Mouse (Mus musculus) liver, embryonic 14.5 days (tissue): ENCODE data around the gene Plekhf1. TPM values are rescaled to one million over a fixed set of nuclear protein-coding genes. Genes with fewer than 3 reads are reported as not detected.

Experiments used
- ATAC-seq: fragments of 200-750 bp; cut with Nextera tagmentation; 2 replicates; pipeline ENCODE4 v1.8.0; 2017; ENCODE audit warnings: moderate number of reproducible peaks, mild to moderate bottlenecking, moderate library complexity; ENCODE audit not compliant: insufficient read depth
- DNase-seq, 3 experiments: peaks; one replicate each; pipeline ENCODE4 v3.0.0-alpha.2; 2012 to 2013; ENCODE audit warnings: low read depth in 3 of 3, low spot score in 3 of 3
- H3K27ac ChIP-seq: fragments of 300-500 bp; sonication (generic); 2 replicates; pipeline ENCODE4 v1.5.1; 2014; ENCODE audit warnings: moderate library complexity, mild to moderate bottlenecking, control low read depth, inconsistent platforms
- H3K27me3 ChIP-seq: fragments of 300-500 bp; sonication (generic); 2 replicates; pipeline ENCODE4 v1.6.1; 2014; ENCODE audit warnings: mild to moderate bottlenecking, low read length, moderate library complexity; ENCODE audit not compliant: control insufficient read depth, insufficient read depth
- H3K36me3 ChIP-seq: fragments of 300-500 bp; sonication (generic); replicated peaks from 2 replicates; pipeline ENCODE4 v1.6.1; 2014; ENCODE audit warnings: low read depth; ENCODE audit not compliant: control insufficient read depth, insufficient read depth
- H3K4me1 ChIP-seq, 2 experiments: fragments of 200-500 bp in 1 of 2; fragments of 300-500 bp in 1 of 2; sonication (generic) in 1 of 2; replicated peaks; 2 replicates each; pipeline ENCODE4 v1.6.1; 2012 to 2014; ENCODE audit warnings: antibody characterized with exemption in 1 of 2, inconsistent platforms in 1 of 2, low read length in 1 of 2; ENCODE audit not compliant: control insufficient read depth in 2 of 2, insufficient read depth in 2 of 2
- H3K4me2 ChIP-seq: fragments of 300-500 bp; sonication (generic); 2 replicates; pipeline ENCODE4 v1.6.1; 2014; ENCODE audit warnings: low read depth, mild to moderate bottlenecking, control low read depth, moderate library complexity
- H3K4me3 ChIP-seq, 2 experiments: fragments of 200-500 bp in 1 of 2; fragments of 300-500 bp in 1 of 2; sonication (generic) in 1 of 2; 2 replicates each; pipeline ENCODE4 v1.5.1; 2012 to 2014; ENCODE audit warnings: low read depth in 2 of 2, low read length in 2 of 2, mild to moderate bottlenecking in 2 of 2, control low read depth in 1 of 2, inconsistent platforms in 1 of 2, moderate library complexity in 1 of 2; ENCODE audit not compliant: insufficient read depth in 1 of 2
- H3K9ac ChIP-seq: fragments of 300-500 bp; sonication (generic); replicated peaks from 2 replicates; pipeline ENCODE4 v1.6.1; 2014; ENCODE audit warnings: mild to moderate bottlenecking, control low read depth, moderate library complexity
- H3K9me3 ChIP-seq: fragments of 300-500 bp; sonication (generic); 2 replicates; pipeline ENCODE4 v1.6.1; 2016; ENCODE audit warnings: low read length, mixed read lengths; ENCODE audit not compliant: control insufficient read depth
- CTCF ChIP-seq: IDR thresholded peaks from 2 replicates; pipeline ENCODE4 v1.5.1; 2016; ENCODE audit warnings: antibody characterized with exemption, low read depth, control low read depth
- EP300 ChIP-seq: IDR thresholded peaks from 2 replicates; pipeline ENCODE4 v1.6.1; 2016; ENCODE audit warnings: antibody characterized with exemption, low read depth
- WGBS: fragments of 180-500 bp; shearing (Covaris S2); extraction: QIAGEN DNeasy Blood & Tissue Kit; methylation state at CpG from one replicate; pipeline ENCODE4 v1.1.7; 2014; ENCODE audit not compliant: insufficient replicate concordance; 5-methylcytosine and 5-hydroxymethylcytosine counted together
- polyA plus RNA-seq, 2 experiments: library from polyadenylated mRNA; depleted of rRNA in 1 of 2; stranded (reverse) in 1 of 2; unstranded in 1 of 2; fragments of >200 nt; fragmentation: Nextera tagmentation in 1 of 2; extraction: Ambion mirVana in 1 of 2; gene quantifications; 2 replicates each; pipeline versions ENCODE4 v1.2.1 to v1.2.3; 2012 to 2014

Plekhf1 gene
- polyA plus RNA-seq, 2 experiments = 0.26 to 0.37 TPM

DNA sequence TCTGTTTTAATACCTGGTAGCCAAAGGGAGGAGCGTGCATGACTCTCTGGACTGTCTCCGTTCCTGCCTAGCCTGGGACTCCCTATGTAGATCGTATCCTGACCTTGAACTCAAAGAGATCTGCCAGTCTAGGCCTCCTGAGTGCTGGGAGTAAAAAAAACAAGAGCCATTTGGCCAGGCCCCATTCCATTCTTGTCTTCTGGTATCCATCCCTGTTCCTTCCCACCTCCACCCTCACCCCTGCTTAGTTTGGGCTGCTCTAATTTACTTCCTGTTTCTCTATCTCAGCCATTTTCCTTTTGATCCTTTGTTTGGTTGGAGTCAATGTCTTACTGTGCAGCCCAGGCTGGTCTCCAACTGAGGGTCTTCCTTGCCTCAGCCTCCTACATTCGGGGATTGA is 14.6 kb upstream of the Plekhf1 start:
- H3K4me2 ChIP-seq = no peak overlapping the region
- TF ChIP-seq CTCF (no peak), EP300 (no peak)
- H3K4me3 ChIP-seq = no peak overlapping the region
- H3K9ac ChIP-seq = no peak overlapping the region
- H3K27me3 ChIP-seq = no peaks in the 10 kb centered on the region
- H3K9me3 ChIP-seq = no peaks in the 10 kb centered on the region
- no peak overlapping the region for H3K27ac ChIP-seq
- no peak for ATAC-seq
- 66% methylated on average over 4 of the region's 4 CpGs for WGBS
- no peaks in the 10 kb centered on the region for H3K36me3 ChIP-seq
- H3K4me1 ChIP-seq = no peaks in the 10 kb centered on the region
- DNase-seq = no peak

DNA sequence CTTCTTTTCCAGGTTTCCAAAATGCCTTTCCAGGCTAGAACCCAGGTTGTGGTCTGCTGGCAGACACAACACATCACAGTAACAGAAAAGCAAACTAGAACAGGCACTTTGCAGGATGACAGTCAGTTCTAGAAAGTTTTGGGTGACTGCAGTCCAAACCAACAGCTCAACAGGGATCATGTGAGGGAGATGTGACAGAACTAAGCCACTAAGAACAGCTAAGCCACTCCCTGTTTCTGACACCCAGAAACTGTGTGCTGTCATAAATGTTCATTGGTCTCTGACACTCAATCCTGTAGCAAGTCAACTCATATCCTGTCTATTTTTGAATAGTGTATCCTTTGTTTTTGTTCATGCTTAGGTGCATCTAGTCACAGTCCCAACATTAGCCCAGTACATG is 9.3 kb upstream of the Plekhf1 start:
- ATAC-seq (no peak), DNase-seq (no peak)
- TF ChIP-seq EP300 (no peak), CTCF (no peak)
- no peak overlapping the region for H3K4me2 ChIP-seq
- H3K4me1 ChIP-seq = no peaks in the 10 kb centered on the region
- no peak overlapping the region for H3K27ac ChIP-seq
- H3K27me3 ChIP-seq = no peaks in the 10 kb centered on the region
- no peak overlapping the region for H3K4me3 ChIP-seq
- no peaks in the 10 kb centered on the region for H3K36me3 ChIP-seq
- H3K9ac ChIP-seq = no peak overlapping the region
- H3K9me3 ChIP-seq = no peaks in the 10 kb centered on the region

DNA sequence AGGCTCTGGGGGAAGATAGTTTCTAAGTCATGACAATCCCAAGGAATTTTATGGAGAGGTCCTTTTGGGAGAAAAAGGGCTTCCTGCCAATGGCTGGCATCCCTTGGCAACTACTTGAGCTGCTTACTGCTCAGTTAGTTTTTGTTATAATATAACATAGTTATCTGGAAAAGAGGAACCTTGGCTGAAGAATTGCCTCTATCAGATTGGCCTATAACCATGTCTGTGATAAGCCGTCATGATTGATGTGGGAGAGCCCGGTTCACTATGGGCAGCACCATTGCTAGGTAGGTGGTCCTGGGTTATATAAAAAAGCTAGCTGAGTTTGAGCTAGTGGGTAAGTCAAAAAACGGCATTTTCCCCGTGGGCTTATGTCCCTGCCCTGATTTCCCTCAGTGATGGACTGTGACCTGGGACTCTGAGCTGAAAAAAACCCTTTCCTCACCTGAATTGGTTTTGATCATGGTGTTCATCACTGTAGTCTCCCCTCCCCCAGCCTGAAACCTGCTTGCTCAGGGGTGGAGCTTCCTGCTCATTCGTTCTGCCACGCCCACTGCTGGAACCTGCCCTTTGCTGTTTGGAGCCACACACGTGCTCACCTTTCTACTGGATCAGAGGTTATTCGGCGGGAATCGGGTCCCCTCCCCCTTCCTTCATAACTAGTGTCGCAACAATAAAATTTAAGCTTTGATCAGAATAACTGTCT is 8.7 kb upstream of the Plekhf1 start:
- no peaks in the 10 kb centered on the region for H3K36me3 ChIP-seq
- WGBS = 24% methylated on average over 11 of the region's 11 CpGs
- ATAC-seq (no peak), DNase-seq (no peak)
- no peaks in the 10 kb centered on the region for H3K4me1 ChIP-seq
- no peak overlapping the region for H3K9ac ChIP-seq
- no peak overlapping the region for H3K4me2 ChIP-seq
- no peak for TF ChIP-seq EP300
- TF ChIP-seq CTCF = no peak
- no peak overlapping the region for H3K4me3 ChIP-seq
- no peak overlapping the region for H3K27ac ChIP-seq
- H3K27me3 ChIP-seq = no peaks in the 10 kb centered on the region
- no peaks in the 10 kb centered on the region for H3K9me3 ChIP-seq

DNA sequence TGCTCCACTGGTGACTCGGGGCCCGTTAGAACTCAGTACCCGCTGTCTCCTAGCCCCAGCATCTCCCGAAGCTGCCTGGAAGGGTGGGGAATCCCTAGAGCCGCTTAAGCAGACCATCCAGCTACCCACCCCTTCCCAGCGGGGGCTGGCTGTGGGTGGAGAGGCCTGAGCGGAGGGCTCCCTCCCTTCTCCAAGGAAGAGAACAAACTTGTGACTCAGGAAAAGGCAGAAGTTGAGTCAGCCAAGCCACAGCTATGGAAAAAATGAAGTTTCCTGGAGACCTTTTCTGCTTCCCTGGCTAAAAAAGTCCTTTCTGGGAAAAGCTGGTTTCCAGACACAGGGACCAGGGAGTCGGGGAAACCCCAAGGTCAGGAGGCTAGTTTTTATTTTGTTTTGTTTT is 2.5 kb upstream of the Plekhf1 start:
- TF ChIP-seq CTCF = no peak
- TF ChIP-seq EP300 = no peak
- 23% methylated on average over 8 of the region's 8 CpGs for WGBS
- H3K4me2 ChIP-seq = no peak overlapping the region
- no peaks in the 10 kb centered on the region for H3K36me3 ChIP-seq
- peaks cover 0 to 3% of the 10 kb centered on the region in 2 experiments; a peak in 1 of 4 replicates for H3K4me1 ChIP-seq
- no peak overlapping the region for H3K9ac ChIP-seq
- no peaks in the 10 kb centered on the region for H3K27me3 ChIP-seq
- no peak overlapping the region for H3K4me3 ChIP-seq
- ATAC-seq (no peak), DNase-seq (no peak)
- no peak overlapping the region for H3K27ac ChIP-seq
- no peaks in the 10 kb centered on the region for H3K9me3 ChIP-seq

DNA sequence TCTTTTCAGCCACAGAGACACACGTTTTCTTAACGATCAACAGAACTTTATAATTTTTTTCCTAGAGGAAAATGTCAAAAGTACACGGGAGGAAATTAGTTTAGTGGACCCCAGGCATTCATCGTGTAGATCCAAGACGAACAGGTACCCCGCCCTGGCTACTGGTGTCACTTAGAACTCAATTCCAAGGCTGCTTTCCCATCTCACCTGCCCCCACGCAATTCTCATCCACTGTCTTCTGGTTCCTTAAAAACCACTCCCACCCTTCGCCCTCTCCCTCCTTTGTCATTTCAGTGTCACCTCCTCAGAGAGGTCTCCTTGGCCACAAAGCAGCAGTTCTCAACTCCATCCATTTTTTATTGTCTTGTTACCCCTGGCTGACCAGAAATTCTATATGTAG is 513 bp upstream of the Plekhf1 start:
- H3K9me3 ChIP-seq = no peaks in the 10 kb centered on the region
- TF ChIP-seq CTCF = no peak
- H3K9ac ChIP-seq = no peak overlapping the region
- H3K4me3 ChIP-seq = peak overlapping the region; percentile 51 to 52
- ATAC-seq = no peak
- H3K36me3 ChIP-seq = no peaks in the 10 kb centered on the region
- H3K27ac ChIP-seq = no peak overlapping the region
- H3K4me2 ChIP-seq = peak overlapping the region; percentile 71
- no peak for DNase-seq
- H3K27me3 ChIP-seq = no peaks in the 10 kb centered on the region
- 23% methylated on average over 8 of the region's 8 CpGs for WGBS
- H3K4me1 ChIP-seq = peaks cover 0 to 6% of the 10 kb centered on the region in 2 experiments; a peak in 1 of 4 replicates
